Mouse (Mus musculus) limb, embryonic 10.5 days (tissue): ENCODE data around the gene Snca. TPM values are rescaled to one million over a fixed set of nuclear protein-coding genes. Genes with fewer than 3 reads are reported as not detected.

Experiments used
- DNase-seq: peaks from one replicate; pipeline ENCODE4 v3.0.0-alpha.2; 2017; ENCODE audit warnings: low spot score
- H3K27ac ChIP-seq: fragments of 300-500 bp; sonication (generic); 2 replicates; pipeline ENCODE4 v1.5.1; 2016; ENCODE audit warnings: mild to moderate bottlenecking
- H3K27me3 ChIP-seq: fragments of 300-500 bp; sonication (generic); 2 replicates; pipeline ENCODE4 v1.6.1; 2016; ENCODE audit warnings: low read depth, mild to moderate bottlenecking; ENCODE audit not compliant: poor library complexity, severe bottlenecking
- H3K36me3 ChIP-seq: fragments of 300-500 bp; sonication (generic); 2 replicates; pipeline ENCODE4 v1.6.1; 2016; ENCODE audit warnings: mild to moderate bottlenecking, moderate library complexity
- H3K4me1 ChIP-seq: fragments of 300-500 bp; sonication (generic); 2 replicates; pipeline ENCODE4 v1.6.1; 2016
- H3K4me3 ChIP-seq: fragments of 300-500 bp; sonication (generic); 2 replicates; pipeline ENCODE4 v1.5.1; 2016; ENCODE audit warnings: mild to moderate bottlenecking, moderate library complexity
- H3K9me3 ChIP-seq: fragments of 300-500 bp; sonication (generic); replicated peaks from 2 replicates; pipeline ENCODE4 v1.6.1; 2016; ENCODE audit warnings: mild to moderate bottlenecking
- WGBS: fragments of 180-500 bp; shearing (Covaris S2); methylation state at CpG from one replicate; pipeline ENCODE4 v1.1.7; 2016; 5-methylcytosine and 5-hydroxymethylcytosine counted together
- polyA plus RNA-seq: library from polyadenylated mRNA; unstranded; fragments of >200 nt; fragmentation: Nextera tagmentation; extraction: Ambion mirVana; gene quantifications from 2 replicates; pipeline ENCODE4 v1.2.1, GENCODE M21; 2016

The Snca gene
- polyA plus RNA-seq, 1 experiment from 2014 or later, result 7.9 TPM

DNA sequence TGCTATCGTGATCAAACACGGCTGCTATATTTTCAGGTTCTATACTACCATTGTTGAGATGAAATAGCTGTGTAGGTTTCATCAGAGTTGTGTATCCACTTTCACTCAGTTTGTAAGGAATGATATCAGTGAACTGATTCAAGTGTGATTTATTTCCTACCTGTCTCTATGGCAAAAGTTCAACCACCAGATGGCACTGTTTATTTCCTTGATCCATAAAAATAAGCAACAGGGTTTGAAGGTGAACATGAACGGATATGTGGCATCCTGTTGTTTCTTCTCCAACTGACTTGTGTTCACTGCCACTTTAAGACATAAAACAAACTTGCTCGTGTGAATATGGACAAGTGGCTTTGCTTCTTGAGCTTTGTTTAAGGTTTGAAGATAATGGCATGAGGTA is 147.4 kb downstream of the Snca start:
- Histone ChIP-seq H3K4me3 (no peak overlapping the region), H3K9me3 (no peaks in the 10 kb centered on the region), H3K36me3 (no peaks in the 10 kb centered on the region), H3K27me3 (no peaks in the 10 kb centered on the region), H3K4me1 (no peaks in the 10 kb centered on the region), H3K27ac (no peak overlapping the region)
- 53% methylated on average over 4 of the region's 4 CpGs for WGBS
- no peak for DNase-seq

Other genes starting within 250 kb of the Snca start
- 5.3 and 6.3 TPM in 2 replicates for gene Mmrn1, start 95.1 kb upstream of the Snca start, polyA plus RNA-seq